Mouse (Mus musculus): ENCODE data around the gene Atg4b.

DNA sequence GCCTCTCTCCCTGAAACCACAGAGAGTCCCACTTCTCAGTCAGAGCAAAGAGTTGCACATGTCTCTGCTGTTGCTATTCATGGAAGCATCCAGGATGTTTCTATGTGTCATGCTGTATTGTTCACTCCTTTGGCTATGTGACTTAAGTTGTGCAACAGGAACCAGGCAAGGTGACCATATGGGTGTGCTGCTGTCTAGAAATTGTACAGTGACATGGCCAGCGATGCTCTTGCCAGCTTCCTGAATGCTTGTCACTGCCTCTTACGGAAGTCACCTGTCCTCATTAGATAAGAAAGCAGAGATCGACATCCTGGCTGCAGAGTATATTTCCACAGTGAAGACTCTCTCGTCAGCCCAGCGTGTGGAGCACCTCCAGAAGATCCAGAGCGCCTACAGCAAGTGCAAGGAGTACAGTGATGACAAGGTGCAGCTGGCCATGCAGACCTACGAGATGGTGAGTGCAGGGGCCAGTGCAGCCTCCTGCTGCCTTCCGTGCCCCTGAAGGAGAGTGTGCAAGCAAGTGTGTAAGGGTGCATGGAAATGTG is 60.3 kb downstream of the Atg4b start:
- no peak for TF ChIP-seq CTCF (IDR thresholded peaks at IDR 0.05; ENCODE audit: low read depth, low read length)
- no peak for TF ChIP-seq POLR2A (IDR thresholded peaks at IDR 0.05; ENCODE audit: borderline replicate concordance, low read depth, low read length)
